Mouse (Mus musculus): ENCODE measurements around the gene Acox1. TPM values are rescaled to one million over a fixed set of nuclear protein-coding genes. Genes with fewer than 3 reads are reported as not detected.
A peak's percentile ranks its signal among the peaks of the same experiment; 100 is the strongest.

Gene Acox1
- total RNA-seq, 2 experiments from 2014 or later, result 101 to 116 TPM

- intact Hi-C loops (cut with DNase I), result no loop called here
These were observed 23.9 kb downstream of the Acox1 start for GRCm38 (mm10) chr11:116174775-116175448.

GRCm38 (mm10) chr11:116171959-116172358 is 26.9 kb downstream of the Acox1 start:
- no peak for DNase-seq
- intact Hi-C loops (cut with DNase I), result no loop called here

More at GRCm38 (mm10) chr11:116174775-116175448, 23.9 kb downstream of the Acox1 start:
- DNase-seq, result no peak

GRCm38 (mm10) chr11:116170003-116170800 is 28.6 kb downstream of the Acox1 start:
- intact Hi-C loops (cut with DNase I), result no loop called here
- no peak for DNase-seq

- intact Hi-C loops (cut with DNase I), result loop anchor here (2.0 kb wide), 1 partner anchor 50 kb away; no protein-coding TSS in a partner anchor
- DNase-seq, result no peak
These were observed 29.6 kb downstream of the Acox1 start for GRCm38 (mm10) chr11:116169214-116169613.

- DNase-seq, result peak; percentile 92 to 95
- intact Hi-C loops (cut with DNase I), result loop anchor here (2.0 kb wide), 1 partner anchor 51 kb away; no protein-coding TSS in a partner anchor
These were observed 30.9 kb downstream of the Acox1 start, which contains the start of gene Fbf1 for GRCm38 (mm10) chr11:116167884-116168439. Fbf1 (minus strand) TSS chr11:116168166.

- intact Hi-C loops (cut with DNase I), result no loop called here
- DNase-seq, result no peak
These were observed 31.6 kb downstream of the Acox1 start for GRCm38 (mm10) chr11:116167232-116167631.

- no peak for DNase-seq
These were observed 35.8 kb downstream of the Acox1 start for GRCm38 (mm10) chr11:116163002-116163401.

GRCm38 (mm10) chr11:116162146-116162545 is 36.7 kb downstream of the Acox1 start:
- intact Hi-C loops (cut with DNase I), result no loop called here
- DNase-seq, result no peak

More at GRCm38 (mm10) chr11:116163002-116163401, 35.8 kb downstream of the Acox1 start:
- intact Hi-C loops (cut with DNase I), result no loop called here

- intact Hi-C loops (cut with DNase I), result no loop called here
- DNase-seq, result no peak
These were observed 37.5 kb downstream of the Acox1 start for GRCm38 (mm10) chr11:116161312-116161711.

- no peak for DNase-seq
- intact Hi-C loops (cut with DNase I), result no loop called here
These were observed 47.9 kb downstream of the Acox1 start for GRCm38 (mm10) chr11:116150960-116151359.

GRCm38 (mm10) chr11:116149341-116149740 is 49.5 kb downstream of the Acox1 start:
- intact Hi-C loops (cut with DNase I), result no loop called here
- DNase-seq, result no peak

- no peak for DNase-seq
- intact Hi-C loops (cut with DNase I), result no loop called here
These were observed 50.1 kb downstream of the Acox1 start for GRCm38 (mm10) chr11:116148761-116149221.

GRCm38 (mm10) chr11:116146294-116146985 is 52.4 kb downstream of the Acox1 start:
- intact Hi-C loops (cut with DNase I), result no loop called here

GRCm38 (mm10) chr11:116145481-116146293 is 53.2 kb downstream of the Acox1 start:
- intact Hi-C loops (cut with DNase I), result no loop called here
- DNase-seq, result no peak

More at GRCm38 (mm10) chr11:116146294-116146985, 52.4 kb downstream of the Acox1 start:
- no peak for DNase-seq

GRCm38 (mm10) chr11:116143468-116143867 is 55.4 kb downstream of the Acox1 start:
- DNase-seq, result no peak
- intact Hi-C loops (cut with DNase I), result no loop called here

GRCm38 (mm10) chr11:116142211-116142991 is 56.4 kb downstream of the Acox1 start:
- DNase-seq, result no peak
- intact Hi-C loops (cut with DNase I), result no loop called here

- DNase-seq, result peak; percentile 89 to 91
These were observed 60.2 kb downstream of the Acox1 start, which contains the start of gene Mrpl38 for GRCm38 (mm10) chr11:116138468-116139138. Mrpl38 (minus strand) TSS chr11:116138868.

GRCm38 (mm10) chr11:116138096-116138467 is 60.8 kb downstream of the Acox1 start:
- DNase-seq, result no peak
- intact Hi-C loops (cut with DNase I), result loop anchor here (10.0 kb wide), 1 partner anchor 327 kb away; the partner anchor contains the start of gene Qrich2

More at GRCm38 (mm10) chr11:116138468-116139138, 60.2 kb downstream of the Acox1 start, which contains the start of gene Mrpl38:
- intact Hi-C loops (cut with DNase I), result loop anchor here (1.0 to 10.0 kb wide), 2 partner anchors 82 to 326 kb away; partner anchors contain the start of gene Qrich2

Measured in heart, postnatal 14 days (tissue).